Mouse (Mus musculus): ENCODE results near the gene Bcas1. TPM values are rescaled to one million over a fixed set of nuclear protein-coding genes. Genes with fewer than 3 reads are reported as not detected.
A peak's percentile ranks its signal among the peaks of the same experiment; 100 is the strongest.

Bcas1 gene
- polyA plus RNA-seq, 1 experiment from 2014 or later, result 1.8 TPM

DNA sequence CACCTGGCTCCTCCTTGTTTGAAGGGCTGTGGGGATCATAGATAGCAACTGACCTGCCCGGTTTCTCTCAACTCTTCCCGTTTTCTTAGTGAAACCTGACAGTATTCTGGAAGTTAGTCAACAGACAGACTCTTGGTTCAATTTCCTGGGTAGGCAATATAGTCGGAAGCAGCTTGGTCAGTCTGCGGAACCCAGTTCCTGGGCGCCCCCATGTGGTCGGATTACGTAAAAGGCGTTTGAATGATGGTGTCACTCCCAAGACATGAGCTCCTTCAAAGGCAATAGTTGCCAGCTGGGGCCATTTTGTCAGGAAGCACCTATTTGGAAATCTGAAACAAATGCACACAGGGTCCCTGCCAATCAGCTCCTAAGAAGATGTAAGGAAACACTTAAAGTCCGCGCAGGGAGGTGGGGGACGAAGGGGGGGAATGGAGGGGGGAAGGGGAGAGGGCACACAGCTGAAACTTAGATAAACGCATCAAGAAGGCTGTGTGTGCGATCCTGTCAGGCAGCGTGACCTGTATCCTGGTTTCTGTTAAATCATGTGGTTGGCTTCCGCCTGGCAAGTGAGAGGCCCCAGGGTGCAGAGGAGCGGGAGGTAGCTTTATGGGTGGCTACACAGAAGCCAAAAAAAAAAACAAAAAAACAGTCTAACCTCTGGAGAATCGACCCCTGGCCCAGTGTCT, 84.4 kb downstream of the Bcas1 start:
- peak; percentile 79 for DNase-seq (ENCODE audit: low spot score)
- 45% methylated on average over 17 of the region's 17 CpGs for WGBS
- Histone ChIP-seq H3K27me3 (ENCODE audit: low read depth, poor library complexity, severe bottlenecking) (no peaks in the 10 kb centered on the region; the same call in 1 of the 2 replicates), H3K9me3 (replicated peaks) (no peaks in the 10 kb centered on the region), H3K27ac (replicated peaks) (peak overlapping the region; percentile 83), H3K4me3 (no peak overlapping the region), H3K4me1 (peaks cover 49% of the 10 kb centered on the region), H3K36me3 (no peaks in the 10 kb centered on the region)

GRCm38 (mm10) chr2:170342312-170342830, 85.3 kb downstream of the Bcas1 start:
- Histone ChIP-seq H3K27ac (replicated peaks) (peak overlapping the region; percentile 50), H3K36me3 (no peaks in the 10 kb centered on the region), H3K27me3 (ENCODE audit: low read depth, poor library complexity, severe bottlenecking) (no peaks in the 10 kb centered on the region; the same call in 1 of the 2 replicates), H3K4me3 (no peak overlapping the region), H3K9me3 (replicated peaks) (no peaks in the 10 kb centered on the region), H3K4me1 (peaks cover 52% of the 10 kb centered on the region)
- WGBS, result 93% methylated on average over 12 of the region's 12 CpGs
- no peak for DNase-seq (ENCODE audit: low spot score)

DNA sequence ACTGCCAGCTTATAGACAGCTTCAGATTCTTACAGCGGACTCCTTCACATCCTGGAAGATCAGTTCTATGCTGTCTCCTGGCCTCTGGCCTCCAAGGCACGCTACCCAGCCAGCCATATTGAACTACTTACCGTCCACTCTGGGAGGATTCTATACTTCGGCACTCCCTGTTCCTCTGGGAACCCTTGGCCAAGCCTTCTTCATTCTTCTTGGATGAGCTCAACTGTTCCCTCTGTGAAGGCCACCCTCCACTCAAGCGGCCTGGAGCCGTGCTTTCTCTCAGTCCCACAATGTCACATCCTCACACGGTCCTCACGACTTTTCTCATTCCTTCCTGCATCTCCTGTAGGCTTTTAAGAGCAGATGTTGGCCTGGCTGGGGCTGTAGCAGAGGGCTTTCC, 86.5 kb downstream of the Bcas1 start:
- Histone ChIP-seq H3K36me3 (no peaks in the 10 kb centered on the region), H3K4me1 (peaks cover 52% of the 10 kb centered on the region), H3K27me3 (ENCODE audit: low read depth, poor library complexity, severe bottlenecking) (no peaks in the 10 kb centered on the region; the same call in 1 of the 2 replicates), H3K9me3 (replicated peaks) (no peaks in the 10 kb centered on the region), H3K27ac (replicated peaks) (0 out of 2 replicates have a peak overlapping the region, but pooled peaks have one; percentile 50), H3K4me3 (no peak overlapping the region)
- 85% methylated on average over 8 of the region's 8 CpGs for whole genome bisulfite sequencing
- no peak for DNase-seq (ENCODE audit: low spot score)

DNA sequence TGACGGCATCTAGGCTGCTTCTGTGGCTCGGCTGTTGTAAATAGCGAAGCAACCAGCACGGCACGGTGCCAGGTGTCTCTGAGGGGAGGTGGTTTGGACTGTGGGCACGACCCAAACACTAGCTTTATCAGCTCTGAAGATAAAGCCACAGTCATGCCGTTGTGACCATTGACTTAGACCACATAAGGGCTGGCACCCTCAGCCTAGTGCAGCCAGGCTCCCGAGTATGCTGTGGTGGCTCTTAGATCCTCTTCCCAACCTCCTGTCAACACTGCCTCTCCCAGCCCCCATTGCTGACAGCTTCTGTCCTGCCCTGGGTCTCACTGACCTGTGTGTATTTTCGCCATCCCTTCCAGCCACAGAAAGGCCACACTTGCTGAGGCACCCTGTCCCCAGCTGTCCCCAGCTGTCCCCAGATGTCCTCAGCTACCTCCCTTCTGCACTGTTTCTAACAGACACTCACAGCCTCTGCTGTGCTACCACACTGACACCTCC, 91.3 kb downstream of the Bcas1 start:
- Histone ChIP-seq H3K4me3 (no peak overlapping the region), H3K27ac (replicated peaks) (no peak overlapping the region), H3K4me1 (peaks cover 17% of the 10 kb centered on the region), H3K36me3 (no peaks in the 10 kb centered on the region), H3K9me3 (replicated peaks) (no peaks in the 10 kb centered on the region), H3K27me3 (ENCODE audit: low read depth, poor library complexity, severe bottlenecking) (no peaks in the 10 kb centered on the region)
- DNase-seq (ENCODE audit: low spot score), result no peak
- WGBS, result 83% methylated on average over 9 of the region's 9 CpGs

DNA sequence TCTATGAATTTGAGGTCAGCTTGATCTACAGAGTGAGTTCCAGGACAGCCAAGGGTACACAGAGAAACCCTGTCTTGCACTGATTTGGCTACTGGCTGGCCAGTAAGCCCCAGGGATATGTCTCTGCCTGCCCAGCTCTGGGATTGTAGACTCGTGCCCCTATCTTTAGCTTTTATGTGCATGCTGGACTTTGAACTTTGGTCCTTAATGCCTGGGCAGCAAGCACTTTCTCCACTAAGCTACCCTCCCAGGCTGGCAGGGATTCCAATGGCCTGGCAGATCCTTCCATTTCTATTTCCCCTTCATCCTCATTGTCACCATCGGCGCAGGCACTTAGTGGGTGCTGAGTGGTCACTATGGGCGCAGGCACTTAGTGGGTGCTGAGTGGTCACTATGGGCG, 92.5 kb downstream of the Bcas1 start:
- Histone ChIP-seq H3K27ac (replicated peaks) (no peak overlapping the region), H3K27me3 (ENCODE audit: low read depth, poor library complexity, severe bottlenecking) (no peaks in the 10 kb centered on the region), H3K9me3 (replicated peaks) (no peaks in the 10 kb centered on the region), H3K36me3 (no peaks in the 10 kb centered on the region), H3K4me3 (no peak overlapping the region), H3K4me1 (peaks cover 17% of the 10 kb centered on the region)
- DNase-seq (ENCODE audit: low spot score), result no peak
- WGBS, result 94% methylated on average over 5 of the region's 5 CpGs

DNA sequence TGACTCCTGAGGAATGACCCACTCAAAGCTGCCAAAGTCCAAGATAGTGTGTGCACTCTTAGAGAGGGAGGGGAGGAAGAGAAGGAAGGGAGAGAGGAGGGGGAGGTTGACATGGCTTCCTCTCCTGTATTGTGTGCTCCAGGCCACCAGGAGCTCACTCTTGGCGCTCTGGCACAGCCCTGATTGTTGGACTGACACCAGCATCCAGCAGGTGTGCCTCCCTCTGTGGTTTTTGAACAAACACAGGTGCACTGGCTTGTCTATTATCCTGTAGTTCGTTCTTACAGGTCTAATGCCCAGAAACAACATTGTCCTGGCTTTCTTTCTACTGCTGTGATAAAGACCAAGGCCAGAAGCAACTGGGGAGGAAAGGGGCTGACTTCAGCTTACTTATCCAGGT, 95.8 kb downstream of the Bcas1 start:
- no peak overlapping the region for H3K27ac ChIP-seq (replicated peaks)
- H3K4me3 ChIP-seq, result no peak overlapping the region
- 0 out of 2 replicates have a peak, but pooled peaks cover 3% of the 10 kb centered on the region for H3K4me1 ChIP-seq
- H3K9me3 ChIP-seq (replicated peaks), result no peaks in the 10 kb centered on the region
- 80% methylated on average over 2 of the region's 2 CpGs for WGBS
- no peak for DNase-seq (ENCODE audit: low spot score)
- H3K36me3 ChIP-seq, result no peaks in the 10 kb centered on the region
- H3K27me3 ChIP-seq (ENCODE audit: low read depth, poor library complexity, severe bottlenecking), result no peaks in the 10 kb centered on the region

DNA sequence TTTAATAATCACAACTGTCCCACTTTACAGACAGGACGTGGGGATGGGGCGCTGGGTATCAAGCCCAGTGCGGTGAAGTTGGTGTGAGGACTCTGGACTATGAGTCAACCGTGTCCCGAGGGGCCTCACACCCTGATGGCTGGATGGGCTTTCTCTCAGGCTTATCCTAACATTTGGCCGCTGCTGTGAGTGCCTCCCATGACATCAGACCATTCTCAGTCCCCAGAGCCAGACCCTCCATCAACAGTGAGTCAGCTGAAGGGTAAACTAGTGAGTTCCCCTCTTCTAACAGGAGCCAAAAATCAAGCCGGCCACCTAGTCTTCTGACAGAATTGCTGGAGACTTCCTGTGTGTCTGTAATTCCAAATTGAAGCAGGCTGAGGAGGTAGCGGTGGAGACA, 97.2 kb downstream of the Bcas1 start:
- H3K27ac ChIP-seq (replicated peaks), result no peak overlapping the region
- no peaks in the 10 kb centered on the region for H3K9me3 ChIP-seq (replicated peaks)
- DNase-seq (ENCODE audit: low spot score), result no peak
- H3K36me3 ChIP-seq, result no peaks in the 10 kb centered on the region
- H3K4me1 ChIP-seq, result no peaks in the 10 kb centered on the region
- 84% methylated on average over 8 of the region's 8 CpGs for WGBS
- no peaks in the 10 kb centered on the region for H3K27me3 ChIP-seq (ENCODE audit: low read depth, poor library complexity, severe bottlenecking)
- H3K4me3 ChIP-seq, result no peak overlapping the region

GRCm38 (mm10) chr2:170329921-170330320, 97.7 kb downstream of the Bcas1 start:
- Histone ChIP-seq H3K4me3 (no peak overlapping the region), H3K4me1 (no peaks in the 10 kb centered on the region)
- WGBS, result 96% methylated on average over 13 of the region's 13 CpGs

GRCm38 (mm10) chr2:170323925-170324347, 103.7 kb downstream of the Bcas1 start:
- peaks cover 28% of the 10 kb centered on the region for H3K27me3 ChIP-seq (ENCODE audit: low read depth, poor library complexity, severe bottlenecking)
- H3K36me3 ChIP-seq, result no peaks in the 10 kb centered on the region
- H3K4me1 ChIP-seq, result peaks cover 40% of the 10 kb centered on the region
- no peaks in the 10 kb centered on the region for H3K9me3 ChIP-seq (replicated peaks)
- peak overlapping the region; percentile 51 for H3K4me3 ChIP-seq
- H3K27ac ChIP-seq (replicated peaks), result peak overlapping the region; percentile 85
- WGBS, result 4% methylated on average over 19 of the region's 19 CpGs
- peak; percentile 81 for DNase-seq (ENCODE audit: low spot score)

More at GRCm38 (mm10) chr2:170329921-170330320, 97.7 kb downstream of the Bcas1 start:
- no peak for DNase-seq (ENCODE audit: low spot score)
- Histone ChIP-seq H3K9me3 (replicated peaks) (no peaks in the 10 kb centered on the region), H3K27ac (replicated peaks) (no peak overlapping the region), H3K27me3 (ENCODE audit: low read depth, poor library complexity, severe bottlenecking) (peaks cover 2% of the 10 kb centered on the region; the same call in 1 of the 2 replicates), H3K36me3 (no peaks in the 10 kb centered on the region)

DNA sequence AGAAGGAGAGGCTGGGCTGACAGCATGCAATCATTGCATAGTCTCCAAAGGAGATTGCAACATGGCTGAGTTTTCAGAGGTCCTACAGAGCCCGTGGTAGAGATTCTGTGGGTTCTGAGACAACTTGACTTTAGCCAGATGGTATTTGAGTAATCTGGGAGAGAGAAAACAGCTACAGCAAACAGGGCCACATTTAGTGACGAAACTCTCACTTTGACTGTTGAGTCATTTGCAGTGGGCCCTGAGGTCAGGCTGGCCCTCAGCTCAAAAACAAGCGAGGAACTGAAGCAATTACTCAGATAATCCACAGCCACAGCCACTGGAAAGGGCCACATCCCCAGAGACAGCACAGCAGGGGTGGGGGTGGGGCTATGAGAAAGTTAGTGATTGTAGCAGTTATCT, 105.6 kb downstream of the Bcas1 start:
- Histone ChIP-seq H3K4me3 (no peak overlapping the region), H3K9me3 (replicated peaks) (no peaks in the 10 kb centered on the region), H3K27ac (replicated peaks) (no peak overlapping the region), H3K27me3 (ENCODE audit: low read depth, poor library complexity, severe bottlenecking) (peaks cover 28% of the 10 kb centered on the region), H3K4me1 (peaks cover 45% of the 10 kb centered on the region), H3K36me3 (no peaks in the 10 kb centered on the region)
- 42% methylated on average over 3 of the region's 3 CpGs for WGBS
- DNase-seq (ENCODE audit: low spot score), result no peak

DNA sequence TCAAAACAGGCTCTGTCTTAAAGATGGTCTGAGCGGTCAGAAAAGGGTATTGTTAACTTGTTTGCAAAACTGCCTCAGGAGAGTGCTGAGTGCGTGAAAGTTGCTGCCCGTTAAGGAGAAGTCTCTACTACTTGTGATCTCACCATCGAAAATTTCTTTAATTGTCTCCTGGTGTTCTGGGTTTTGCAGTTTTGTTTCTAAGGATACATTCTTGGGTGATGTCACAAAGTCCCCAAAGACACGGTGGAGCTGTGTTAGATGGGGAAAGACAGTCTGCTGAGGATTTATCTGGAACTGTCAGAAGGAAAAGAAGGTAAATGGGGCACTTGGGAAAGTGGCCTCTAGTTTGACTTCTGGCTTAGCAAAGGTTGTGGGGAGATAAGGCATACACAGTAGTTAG, 106.1 kb downstream of the Bcas1 start:
- no peaks in the 10 kb centered on the region for H3K9me3 ChIP-seq (replicated peaks)
- H3K4me1 ChIP-seq, result peaks cover 45% of the 10 kb centered on the region
- WGBS, result 71% methylated on average over 5 of the region's 5 CpGs
- H3K36me3 ChIP-seq, result no peaks in the 10 kb centered on the region
- H3K27me3 ChIP-seq (ENCODE audit: low read depth, poor library complexity, severe bottlenecking), result peaks cover 28% of the 10 kb centered on the region
- no peak overlapping the region for H3K4me3 ChIP-seq
- DNase-seq (ENCODE audit: low spot score), result no peak
- H3K27ac ChIP-seq (replicated peaks), result no peak overlapping the region

DNA sequence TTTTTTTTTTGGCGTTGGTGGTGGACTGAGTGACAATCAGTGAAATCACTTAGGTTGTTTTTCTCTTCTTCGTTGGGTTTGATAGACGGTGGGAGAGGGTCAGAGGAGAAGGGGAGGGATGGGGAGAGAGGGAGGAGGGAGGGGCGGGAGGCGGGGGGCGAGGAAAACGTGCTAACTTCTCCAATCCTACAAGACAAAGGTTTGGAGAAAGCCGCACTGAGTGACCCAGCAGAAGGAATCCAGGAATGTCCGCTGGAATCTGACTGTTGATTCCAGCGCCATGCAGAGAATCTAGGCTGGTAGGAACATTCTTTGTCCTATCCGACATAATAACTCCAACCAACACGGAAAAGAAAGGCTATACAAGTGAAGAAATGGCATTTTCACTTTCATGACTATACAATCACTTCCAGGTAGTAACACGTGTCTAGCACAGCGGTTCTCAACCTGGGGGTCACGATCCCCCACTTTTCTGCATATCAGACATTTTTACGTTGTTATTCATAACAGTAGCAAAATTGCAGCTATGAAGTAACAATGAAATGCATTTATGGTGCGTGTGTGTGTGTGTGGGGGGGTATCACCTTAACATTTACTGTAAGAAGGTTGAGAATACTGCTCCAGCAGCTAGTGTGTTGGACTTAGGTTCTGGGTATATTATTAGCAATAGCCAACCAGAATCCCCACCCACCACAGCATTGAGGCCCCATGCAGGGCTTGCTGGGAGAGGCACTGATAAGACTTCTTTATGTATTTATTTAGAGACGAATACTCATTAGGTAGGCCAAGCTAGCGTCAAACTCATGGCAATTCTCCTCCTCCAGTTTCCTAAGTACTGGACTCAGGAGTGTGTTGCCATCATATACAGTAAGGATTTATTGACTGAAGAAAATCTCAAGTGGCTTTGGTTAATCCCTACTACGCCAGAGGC, 107.8 kb downstream of the Bcas1 start:
- DNase-seq (ENCODE audit: low spot score), result peak; percentile 63
- no peaks in the 10 kb centered on the region for H3K36me3 ChIP-seq
- H3K4me3 ChIP-seq, result peak overlapping the region; percentile 54
- peaks cover 45% of the 10 kb centered on the region for H3K4me1 ChIP-seq
- 29% methylated on average over 18 of the region's 20 CpGs for WGBS
- H3K9me3 ChIP-seq (replicated peaks), result no peaks in the 10 kb centered on the region
- H3K27ac ChIP-seq (replicated peaks), result peak overlapping the region; percentile 92
- peaks cover 25% of the 10 kb centered on the region for H3K27me3 ChIP-seq (ENCODE audit: low read depth, poor library complexity, severe bottlenecking)
